Mouse (Mus musculus) kidney, embryonic 15.5 days (tissue): ENCODE results near the gene Ncor2. TPM values are rescaled to one million over a fixed set of nuclear protein-coding genes. Genes with fewer than 3 reads are reported as not detected.
A peak's percentile ranks its signal among the peaks of the same experiment; 100 is the strongest.

ENCODE experiments used
- ATAC-seq: fragments of 200-750 bp; cut with Nextera tagmentation; replicated peaks from 2 replicates; pipeline ENCODE4 v1.8.0; 2017; ENCODE audit warnings: moderate TSS enrichment; ENCODE audit not compliant: low FRiP score
- H3K27ac ChIP-seq: fragments of 300-500 bp; sonication (generic); 2 replicates; pipeline ENCODE4 v1.5.1; 2015; ENCODE audit warnings: mild to moderate bottlenecking, inconsistent platforms
- H3K27me3 ChIP-seq: fragments of 300-500 bp; sonication (generic); 2 replicates; pipeline ENCODE4 v1.6.1; 2015; ENCODE audit warnings: inconsistent platforms
- H3K36me3 ChIP-seq: fragments of 300-500 bp; sonication (generic); 2 replicates; pipeline ENCODE4 v1.6.1; 2015; ENCODE audit warnings: inconsistent platforms
- H3K4me1 ChIP-seq: fragments of 300-500 bp; sonication (generic); 2 replicates; pipeline ENCODE4 v1.6.1; 2015; ENCODE audit warnings: inconsistent platforms
- H3K4me2 ChIP-seq: fragments of 300-500 bp; sonication (generic); 2 replicates; pipeline ENCODE4 v1.6.1; 2015; ENCODE audit warnings: moderate library complexity, mild to moderate bottlenecking, inconsistent platforms
- H3K4me3 ChIP-seq: fragments of 300-500 bp; sonication (generic); replicated peaks from 2 replicates; pipeline ENCODE4 v1.5.1; 2015; ENCODE audit warnings: mild to moderate bottlenecking, inconsistent platforms
- H3K9ac ChIP-seq: fragments of 300-500 bp; sonication (generic); 2 replicates; pipeline ENCODE4 v1.6.1; 2015; ENCODE audit warnings: mild to moderate bottlenecking, inconsistent platforms
- H3K9me3 ChIP-seq: fragments of 300-500 bp; sonication (generic); replicated peaks from 2 replicates; pipeline ENCODE4 v1.6.1; 2016; ENCODE audit warnings: inconsistent platforms
- WGBS: fragments of 180-500 bp; shearing (Covaris S2); methylation state at CpG from one replicate; pipeline ENCODE4 v1.1.7; 2015; ENCODE audit warnings: mixed read lengths; 5-methylcytosine and 5-hydroxymethylcytosine counted together
- polyA plus RNA-seq: library from polyadenylated mRNA; unstranded; fragments of >200 nt; fragmentation: Nextera tagmentation; extraction: Ambion mirVana; gene quantifications from 2 replicates; pipeline ENCODE4 v1.2.1, GENCODE M21; 2015

Ncor2 gene
- polyA plus RNA-seq, 1 experiment from 2014 or later: 28.8 TPM

GRCm38 (mm10) chr5:125188812-125189598, 10.0 kb upstream of the Ncor2 start:
- no peaks in the 10 kb centered on the region for H3K9me3 ChIP-seq
- H3K27ac ChIP-seq: peak overlapping the region; percentile 18; the same call in 1 of the 2 replicates
- H3K4me2 ChIP-seq: 0 out of 2 replicates have a peak overlapping the region, but pooled peaks have one; percentile 16
- H3K9ac ChIP-seq: no peak overlapping the region
- WGBS: 39% methylated on average over 12 of the region's 12 CpGs
- H3K4me3 ChIP-seq: no peak overlapping the region
- H3K27me3 ChIP-seq: peaks cover 6% of the 10 kb centered on the region; the same call in 1 of the 2 replicates
- no peak for ATAC-seq
- no peaks in the 10 kb centered on the region for H3K36me3 ChIP-seq
- peaks cover 34% of the 10 kb centered on the region for H3K4me1 ChIP-seq

- no peak overlapping the region for H3K4me3 ChIP-seq
- peaks cover 44% of the 10 kb centered on the region for H3K4me1 ChIP-seq
- no peaks in the 10 kb centered on the region for H3K9me3 ChIP-seq
- H3K9ac ChIP-seq: no peak overlapping the region
- peak overlapping the region; percentile 68 for H3K27ac ChIP-seq
- H3K36me3 ChIP-seq: no peaks in the 10 kb centered on the region
- no peak overlapping the region for H3K4me2 ChIP-seq
- no peaks in the 10 kb centered on the region for H3K27me3 ChIP-seq
- 21% methylated on average over 6 of the region's 6 CpGs for WGBS
- peak; percentile 48; the same call in 1 of the 2 replicates for ATAC-seq
Measured at GRCm38 (mm10) chr5:125184826-125185225, 5.8 kb upstream of the Ncor2 start.

DNA sequence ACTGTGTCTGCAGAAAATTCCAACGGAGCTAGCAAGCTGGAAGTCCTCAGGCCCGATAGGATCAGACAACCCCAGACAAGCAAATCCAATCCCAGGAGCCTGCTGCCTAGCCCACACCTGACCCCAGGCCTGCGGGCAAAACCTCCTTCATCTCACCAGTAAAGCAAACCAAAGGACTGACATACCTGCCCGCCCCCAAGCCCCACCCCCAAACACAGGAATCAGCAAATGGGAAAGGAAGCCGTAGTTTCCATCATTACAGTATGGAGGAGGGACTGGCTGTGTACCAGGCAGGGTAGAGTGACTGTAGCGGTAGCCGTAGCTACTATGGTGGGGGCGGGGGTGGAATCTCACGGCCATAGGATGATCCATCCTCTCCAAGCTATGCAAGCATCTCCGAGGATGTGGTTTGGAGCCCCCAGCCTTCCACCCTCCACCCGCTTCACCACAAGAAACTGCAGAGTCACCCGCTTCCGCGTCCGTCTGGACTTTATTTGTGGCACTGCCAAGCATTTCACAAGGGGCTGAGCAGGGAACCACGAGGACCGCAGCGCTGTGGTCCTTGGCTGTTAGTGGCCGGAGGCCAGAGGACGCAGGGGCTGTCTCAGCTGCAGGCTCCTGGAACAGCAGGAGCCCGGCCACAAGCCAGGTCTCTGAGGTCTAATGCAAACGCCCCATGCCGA, 4.4 kb upstream of the Ncor2 start:
- Histone ChIP-seq H3K4me2 (no peak overlapping the region), H3K27ac (no peak overlapping the region), H3K4me3 (no peak overlapping the region), H3K9me3 (no peaks in the 10 kb centered on the region), H3K36me3 (no peaks in the 10 kb centered on the region), H3K27me3 (no peaks in the 10 kb centered on the region), H3K9ac (no peak overlapping the region), H3K4me1 (peaks cover 38% of the 10 kb centered on the region)
- WGBS: 41% methylated on average over 23 of the region's 23 CpGs
- no peak for ATAC-seq

DNA sequence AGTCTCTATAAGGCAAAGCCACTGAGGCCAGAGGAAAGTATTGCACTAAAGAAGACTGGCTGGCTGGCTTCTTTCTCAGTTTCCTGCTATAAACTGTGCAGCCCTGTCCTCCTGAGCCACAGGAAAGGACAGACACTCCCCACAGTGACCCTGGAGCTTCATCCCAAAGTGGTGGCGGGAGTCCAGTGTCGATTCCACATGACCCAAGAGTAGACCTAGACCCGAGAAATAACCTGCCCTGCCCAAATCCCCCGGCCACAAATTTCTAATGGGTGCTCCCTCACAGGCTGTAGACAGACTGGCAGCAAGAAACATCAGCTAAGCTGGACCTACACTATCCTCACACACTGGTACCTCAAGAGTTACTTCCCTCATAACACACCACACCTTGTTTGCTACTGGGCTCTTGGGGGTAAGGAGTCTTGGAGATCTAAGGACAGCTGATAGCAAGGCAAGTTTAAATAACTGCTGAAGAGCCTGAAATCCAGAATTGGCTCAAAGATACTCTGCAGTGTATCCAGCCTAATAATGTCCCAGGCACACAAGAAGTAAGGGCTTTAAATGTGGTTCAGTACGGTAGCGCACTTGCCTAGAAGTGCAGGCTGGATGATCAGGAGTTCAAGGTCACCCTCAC, 1.7 kb upstream of the Ncor2 start:
- no peaks in the 10 kb centered on the region for H3K36me3 ChIP-seq
- no peaks in the 10 kb centered on the region for H3K27me3 ChIP-seq
- peak overlapping the region; percentile 49 for H3K27ac ChIP-seq
- peaks cover 57% of the 10 kb centered on the region for H3K4me1 ChIP-seq
- no peaks in the 10 kb centered on the region for H3K9me3 ChIP-seq
- H3K4me2 ChIP-seq: no peak overlapping the region
- no peak overlapping the region for H3K4me3 ChIP-seq
- no peak overlapping the region for H3K9ac ChIP-seq
- 65% methylated on average over 6 of the region's 6 CpGs for WGBS
- no peak for ATAC-seq

GRCm38 (mm10) chr5:125179735-125180629, 963 bp upstream of the Ncor2 start:
- peak; percentile 34 for ATAC-seq
- 3% methylated on average over 23 of the region's 25 CpGs for WGBS
- peak overlapping the region; percentile 73 for H3K4me3 ChIP-seq

GRCm38 (mm10) chr5:125178171-125179006, 630 bp downstream of the Ncor2 start:
- peak overlapping the region; percentile 89 for H3K4me2 ChIP-seq
- H3K4me3 ChIP-seq: peak overlapping the region; percentile 73
- ATAC-seq: peak; percentile 30
- WGBS: under 1% methylated on average over 59 of the region's 60 CpGs
- H3K4me1 ChIP-seq: peaks cover 58% of the 10 kb centered on the region
- H3K27me3 ChIP-seq: no peaks in the 10 kb centered on the region
- H3K27ac ChIP-seq: peak overlapping the region; percentile 95
- no peaks in the 10 kb centered on the region for H3K9me3 ChIP-seq
- H3K36me3 ChIP-seq: no peaks in the 10 kb centered on the region
- peak overlapping the region; percentile 88 for H3K9ac ChIP-seq

More at GRCm38 (mm10) chr5:125179735-125180629, 963 bp upstream of the Ncor2 start:
- Histone ChIP-seq H3K4me1 (peaks cover 57% of the 10 kb centered on the region), H3K27ac (peak overlapping the region; percentile 95), H3K4me2 (peak overlapping the region; percentile 89), H3K27me3 (no peaks in the 10 kb centered on the region), H3K36me3 (no peaks in the 10 kb centered on the region), H3K9ac (peak overlapping the region; percentile 19; the same call in 1 of the 2 replicates), H3K9me3 (no peaks in the 10 kb centered on the region)

- ATAC-seq: peak; percentile 38
- Histone ChIP-seq H3K27ac (peak overlapping the region; percentile 95), H3K4me3 (peak overlapping the region; percentile 73), H3K27me3 (no peaks in the 10 kb centered on the region), H3K4me2 (peak overlapping the region; percentile 89), H3K36me3 (no peaks in the 10 kb centered on the region), H3K9me3 (no peaks in the 10 kb centered on the region), H3K4me1 (peaks cover 63% of the 10 kb centered on the region), H3K9ac (peak overlapping the region; percentile 88)
- WGBS: under 1% methylated on average over 44 of the region's 44 CpGs
Measured at GRCm38 (mm10) chr5:125177481-125178134, 1.4 kb downstream of the Ncor2 start.

DNA sequence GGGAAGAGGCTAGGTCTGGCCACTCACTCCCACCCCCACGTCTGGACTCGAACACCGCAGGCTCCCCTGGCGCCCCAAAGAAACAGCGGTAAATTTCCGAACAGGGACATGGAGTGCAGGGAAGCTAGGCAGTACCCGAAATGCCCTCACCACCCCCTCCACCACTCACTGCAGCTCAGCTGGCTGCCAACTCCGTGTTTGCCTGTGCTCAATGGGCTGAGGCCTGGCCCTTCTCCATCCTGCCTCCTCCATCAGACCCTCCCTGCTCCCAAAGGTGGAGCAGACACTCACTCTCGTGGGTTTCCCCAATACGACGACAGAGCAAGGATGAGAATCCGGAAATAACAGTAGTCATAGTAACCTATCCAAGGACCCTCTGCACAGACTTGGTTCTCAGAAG, 2.2 kb downstream of the Ncor2 start:
- H3K4me3 ChIP-seq: peak overlapping the region; percentile 73
- peaks cover 70% of the 10 kb centered on the region for H3K4me1 ChIP-seq
- WGBS: 10% methylated on average over 12 of the region's 12 CpGs

DNA sequence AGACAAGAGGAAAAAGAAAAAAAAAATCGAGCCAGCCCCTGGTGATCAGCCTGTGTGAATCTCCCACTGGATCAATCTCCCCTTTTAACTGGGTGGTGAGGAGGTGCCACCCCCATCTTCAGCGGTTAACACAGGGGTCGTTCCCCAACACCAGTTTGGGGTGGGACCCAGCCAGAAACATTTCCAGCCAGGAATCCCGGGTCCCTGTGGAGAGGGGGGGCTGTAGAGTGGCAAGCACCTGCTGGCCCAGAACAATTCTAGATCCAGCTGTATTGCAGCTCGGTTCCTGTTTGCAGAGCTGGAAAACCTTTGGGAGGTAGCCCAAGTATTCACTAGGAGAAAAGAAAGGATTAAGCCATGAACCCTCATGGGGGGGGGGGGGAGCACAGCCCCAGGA, 2.7 kb downstream of the Ncor2 start:
- peak overlapping the region; percentile 73 for H3K4me3 ChIP-seq
- peak overlapping the region; percentile 88 for H3K9ac ChIP-seq
- H3K36me3 ChIP-seq: no peaks in the 10 kb centered on the region
- 25% methylated on average over 4 of the region's 5 CpGs for WGBS
- no peaks in the 10 kb centered on the region for H3K9me3 ChIP-seq
- peak overlapping the region; percentile 95; the same call in 1 of the 2 replicates for H3K27ac ChIP-seq
- peak overlapping the region; percentile 89 for H3K4me2 ChIP-seq
- no peak for ATAC-seq
- peaks cover 75% of the 10 kb centered on the region for H3K4me1 ChIP-seq
- no peaks in the 10 kb centered on the region for H3K27me3 ChIP-seq

More for the DNA sequence above, 2.2 kb downstream of the Ncor2 start:
- H3K4me2 ChIP-seq: peak overlapping the region; percentile 89
- no peaks in the 10 kb centered on the region for H3K27me3 ChIP-seq
- H3K9me3 ChIP-seq: no peaks in the 10 kb centered on the region
- H3K9ac ChIP-seq: peak overlapping the region; percentile 88
- peak overlapping the region; percentile 95 for H3K27ac ChIP-seq
- no peak for ATAC-seq
- H3K36me3 ChIP-seq: no peaks in the 10 kb centered on the region

DNA sequence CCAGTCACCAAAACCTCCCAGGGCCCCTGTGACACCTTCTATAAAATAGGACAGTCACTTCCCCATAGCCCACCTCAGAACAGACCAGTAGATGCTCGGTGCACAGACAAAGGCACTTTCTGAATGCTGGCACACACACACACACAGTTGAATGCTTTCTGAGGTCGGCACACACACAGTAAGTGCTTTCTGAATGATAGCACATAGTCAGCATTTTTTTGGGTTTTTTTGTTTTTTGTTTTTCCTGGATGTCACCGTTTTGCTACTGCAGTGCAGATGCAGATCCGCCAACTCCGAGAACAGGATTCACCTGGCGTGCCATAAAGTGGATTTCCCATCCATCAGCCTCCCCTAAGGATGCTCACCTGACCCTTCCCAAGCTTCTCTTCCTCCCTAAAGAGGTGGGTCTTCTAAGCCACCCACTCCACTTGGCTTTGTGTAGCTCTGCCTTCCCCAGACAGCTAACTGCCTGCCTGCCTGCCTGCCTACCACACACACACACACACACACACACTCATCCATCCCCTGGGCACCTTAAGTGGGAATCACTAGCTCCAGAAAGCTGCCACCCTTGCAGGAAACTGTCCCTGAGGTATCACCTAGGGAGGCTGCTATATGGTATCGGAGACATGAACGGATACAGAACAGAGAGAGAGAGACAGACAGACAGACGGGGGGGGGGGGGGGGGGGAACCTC, 3.2 kb downstream of the Ncor2 start:
- Histone ChIP-seq H3K4me2 (peak overlapping the region; percentile 2; the same call in 1 of the 2 replicates), H3K9me3 (no peaks in the 10 kb centered on the region), H3K4me3 (no peak overlapping the region), H3K36me3 (no peaks in the 10 kb centered on the region), H3K9ac (no peak overlapping the region), H3K27ac (no peak overlapping the region), H3K4me1 (peaks cover 80% of the 10 kb centered on the region), H3K27me3 (no peaks in the 10 kb centered on the region)
- WGBS: 73% methylated on average over 8 of the region's 9 CpGs
- no peak for ATAC-seq
